Mouse (Mus musculus) frontal cortex, postnatal 14 days (tissue): ENCODE data around the gene Gli1.

Experiments used
- DNase-seq, 2 experiments: peaks; one replicate each; pipeline ENCODE4 v3.0.0; 2022; ENCODE audit warnings: low spot score in 2 of 2

The Gli1 gene

DNA sequence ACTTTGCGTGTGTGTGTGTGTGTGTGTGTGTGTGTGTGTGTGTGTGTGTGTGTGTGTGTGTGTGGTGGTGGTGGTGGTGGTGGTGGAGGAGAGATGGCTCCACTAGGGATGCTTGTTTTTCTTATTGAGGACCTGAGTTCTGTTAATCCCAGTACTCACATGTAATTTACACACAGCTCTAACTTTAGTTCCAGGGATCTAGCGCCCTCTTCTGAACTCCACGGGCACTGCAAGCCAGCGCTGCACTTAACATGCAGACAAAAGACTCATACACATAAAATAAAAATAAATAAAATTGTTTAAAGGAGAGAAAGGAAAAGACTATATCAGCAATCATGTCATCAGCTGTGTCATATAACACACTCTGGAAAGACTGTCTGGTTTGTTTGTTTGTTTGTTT lies 7.2 kb upstream of the Gli1 start:
- DNase-seq = no peak

DNA sequence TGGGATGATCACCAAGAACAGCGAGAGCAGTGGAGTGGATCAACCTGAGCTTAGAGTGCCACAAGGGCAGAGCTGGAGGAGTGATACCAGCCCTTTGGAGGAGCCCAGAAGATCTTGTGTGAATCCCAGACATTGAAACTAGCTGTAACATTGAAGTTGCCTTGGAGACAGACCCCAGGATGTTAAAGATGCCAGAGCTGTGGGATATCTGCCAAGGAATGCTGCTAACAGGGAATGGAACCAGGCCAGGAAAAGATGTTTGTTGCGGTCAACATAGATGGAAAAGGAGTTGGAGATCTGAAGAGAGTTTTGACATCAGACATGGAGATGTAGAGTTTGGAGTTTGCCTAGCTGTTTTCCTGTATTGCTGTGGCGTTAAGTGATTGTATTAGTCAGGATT lies 4.4 kb upstream of the Gli1 start:
- no peak for DNase-seq

GRCm38 (mm10) chr10:127343029-127343428 lies 1.3 kb upstream of the Gli1 start:
- DNase-seq = no peak

DNA sequence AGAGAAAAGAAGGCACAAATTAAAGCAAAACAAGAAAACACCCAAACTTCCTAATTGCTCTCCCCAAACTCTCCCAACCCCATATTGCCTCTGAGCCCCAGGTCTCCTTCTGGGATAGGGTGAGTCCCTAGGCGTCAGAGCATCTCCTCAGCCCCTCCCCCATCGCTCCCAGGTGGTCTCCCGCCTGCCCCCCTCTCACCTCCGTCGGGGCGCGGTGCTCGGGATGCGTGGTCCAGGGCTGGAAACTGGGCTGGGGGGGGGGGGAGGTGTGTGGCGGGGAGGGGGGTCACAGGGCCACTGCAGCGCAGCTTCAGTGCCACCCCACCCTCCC lies 449 bp downstream of the Gli1 start:
- DNase-seq = no peak

DNA sequence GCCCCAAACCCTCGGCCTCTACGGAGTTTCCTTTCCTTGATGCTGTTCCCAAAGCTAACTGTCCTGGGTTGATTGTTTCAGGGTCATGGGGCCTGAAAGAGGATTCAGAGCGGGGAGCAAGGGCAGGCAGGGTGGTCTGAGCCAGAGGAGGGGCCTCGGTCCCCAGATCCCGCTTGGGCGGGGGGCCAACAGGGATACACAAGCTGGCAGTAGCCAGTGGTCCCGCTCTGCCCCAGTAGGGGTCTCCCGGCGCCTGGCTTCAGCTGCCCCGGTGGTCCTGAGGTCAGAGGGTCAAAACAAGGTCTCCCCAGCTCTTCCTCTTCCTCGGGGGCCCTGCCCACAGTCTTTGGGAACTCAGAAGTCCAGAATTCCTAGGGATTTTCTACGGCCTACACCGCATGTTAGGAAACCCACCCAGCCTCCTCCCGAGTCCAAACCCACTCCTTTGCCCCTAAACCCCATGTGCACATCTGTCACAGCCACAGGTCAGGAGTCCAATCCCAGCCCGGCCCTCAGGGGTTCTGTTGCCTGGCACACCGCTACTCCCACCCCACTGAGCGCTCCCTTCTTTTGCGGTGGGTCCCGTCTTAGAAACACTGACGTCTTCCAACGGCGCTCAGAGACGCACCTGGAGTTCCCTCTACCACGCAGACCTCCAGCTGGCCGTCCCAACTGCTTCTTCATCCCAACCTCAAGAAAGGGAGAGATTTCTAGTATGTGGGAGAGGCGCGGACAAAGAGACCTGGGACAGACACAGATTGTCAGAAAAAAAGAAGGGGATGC lies 1.0 kb downstream of the Gli1 start:
- DNase-seq = no peak

- DNase-seq = no peak
These were observed 1.8 kb downstream of the Gli1 start for GRCm38 (mm10) chr10:127339683-127340576.

DNA sequence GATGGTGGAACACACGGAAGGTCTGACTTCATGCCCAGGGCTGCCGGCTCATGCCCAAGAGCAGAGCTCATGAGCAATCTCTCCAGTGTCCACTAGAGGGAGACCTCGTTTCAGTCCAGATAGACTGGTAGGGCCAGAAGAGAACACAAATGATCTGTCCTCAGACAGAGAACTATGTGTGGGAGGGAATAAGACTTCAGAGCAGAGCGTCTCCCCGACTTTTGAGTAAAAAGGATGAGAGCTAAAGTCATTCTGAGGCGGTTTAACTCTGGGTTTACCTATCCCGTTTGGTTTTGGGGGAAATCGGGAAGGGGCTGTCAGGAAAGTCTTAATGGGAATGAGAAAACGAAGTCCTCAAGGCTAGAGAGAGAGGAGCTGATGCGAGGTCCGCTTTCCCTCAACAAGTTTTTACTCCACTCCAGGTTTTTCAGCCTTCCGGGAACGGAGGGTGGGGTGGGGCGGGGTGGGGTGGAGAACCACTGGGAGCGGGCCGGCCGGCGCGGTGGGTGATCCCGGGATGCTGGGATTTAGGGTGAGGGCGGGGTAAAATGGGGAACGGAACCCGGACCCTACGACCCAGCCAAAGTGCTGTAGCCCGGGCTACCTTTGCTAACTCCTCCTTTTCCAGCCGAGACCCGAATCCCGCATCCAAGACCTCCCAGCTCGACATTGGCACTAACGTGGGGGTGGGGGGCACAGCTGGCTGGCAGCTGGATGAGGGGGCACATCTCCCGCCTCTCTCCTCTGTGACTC lies 2.7 kb downstream of the Gli1 start:
- peak; percentile 66 to 87 for DNase-seq

GRCm38 (mm10) chr10:127337536-127338099 lies 4.2 kb downstream of the Gli1 start:
- DNase-seq = no peak

DNA sequence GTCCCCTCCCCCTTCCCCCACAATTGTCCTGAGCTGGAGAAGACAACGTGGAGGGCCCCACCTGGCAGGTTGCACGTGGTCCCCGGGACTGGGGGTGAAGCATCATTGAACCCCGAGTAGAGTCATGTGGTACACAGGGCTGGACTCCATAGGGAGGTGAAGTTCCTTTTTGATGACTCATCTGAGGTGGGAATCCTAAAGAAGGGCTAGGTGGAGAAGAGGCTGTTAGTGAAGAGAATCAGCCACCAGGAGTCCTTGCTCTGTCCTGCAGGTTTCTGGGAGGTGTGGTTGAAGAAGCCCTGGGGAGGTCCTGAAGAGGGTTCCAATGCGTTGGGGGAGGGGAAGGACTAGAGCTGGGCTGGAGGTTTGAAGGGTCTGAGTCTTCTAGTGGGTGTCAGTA lies 4.8 kb downstream of the Gli1 start:
- DNase-seq = no peak

- DNase-seq = no peak
These were observed 6.5 kb downstream of the Gli1 start for GRCm38 (mm10) chr10:127335271-127335670.

GRCm38 (mm10) chr10:127333152-127333551 lies 8.6 kb downstream of the Gli1 start:
- DNase-seq = no peak

DNA sequence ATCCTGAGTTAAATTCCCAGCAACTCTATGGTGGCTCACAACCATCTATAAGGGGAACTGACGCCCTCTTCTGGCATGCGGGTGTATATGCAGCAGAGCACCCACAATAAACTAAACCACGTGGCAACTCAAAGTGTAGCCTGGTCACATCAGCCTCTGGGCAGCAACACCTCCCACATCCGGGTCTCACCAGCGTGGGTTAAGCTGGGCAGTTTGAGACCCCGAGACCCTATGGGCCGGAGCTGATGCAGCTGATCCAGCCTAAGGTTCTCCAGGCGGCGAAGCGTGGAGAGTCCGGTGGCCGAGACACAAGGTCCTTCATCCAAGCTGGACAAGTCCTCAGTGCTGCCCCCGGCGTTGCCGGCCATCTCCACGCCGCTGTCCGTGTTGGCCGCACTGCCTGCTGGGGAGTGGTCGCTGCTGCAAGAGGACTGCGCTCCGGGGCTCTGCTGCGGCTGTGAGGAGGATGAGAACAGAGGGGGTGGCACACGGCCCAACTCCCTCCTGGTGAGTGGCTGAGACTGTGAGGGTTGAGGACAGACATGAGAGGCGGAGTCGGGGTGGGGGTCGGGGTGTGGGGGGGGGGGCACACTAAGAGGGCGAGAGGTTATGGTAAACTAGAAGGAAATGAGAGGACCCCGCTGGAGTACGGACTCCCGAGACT lies 9.4 kb downstream of the Gli1 start:
- no peak for DNase-seq

GRCm38 (mm10) chr10:127330212-127330611 lies 11.6 kb downstream of the Gli1 start:
- DNase-seq = no peak

DNA sequence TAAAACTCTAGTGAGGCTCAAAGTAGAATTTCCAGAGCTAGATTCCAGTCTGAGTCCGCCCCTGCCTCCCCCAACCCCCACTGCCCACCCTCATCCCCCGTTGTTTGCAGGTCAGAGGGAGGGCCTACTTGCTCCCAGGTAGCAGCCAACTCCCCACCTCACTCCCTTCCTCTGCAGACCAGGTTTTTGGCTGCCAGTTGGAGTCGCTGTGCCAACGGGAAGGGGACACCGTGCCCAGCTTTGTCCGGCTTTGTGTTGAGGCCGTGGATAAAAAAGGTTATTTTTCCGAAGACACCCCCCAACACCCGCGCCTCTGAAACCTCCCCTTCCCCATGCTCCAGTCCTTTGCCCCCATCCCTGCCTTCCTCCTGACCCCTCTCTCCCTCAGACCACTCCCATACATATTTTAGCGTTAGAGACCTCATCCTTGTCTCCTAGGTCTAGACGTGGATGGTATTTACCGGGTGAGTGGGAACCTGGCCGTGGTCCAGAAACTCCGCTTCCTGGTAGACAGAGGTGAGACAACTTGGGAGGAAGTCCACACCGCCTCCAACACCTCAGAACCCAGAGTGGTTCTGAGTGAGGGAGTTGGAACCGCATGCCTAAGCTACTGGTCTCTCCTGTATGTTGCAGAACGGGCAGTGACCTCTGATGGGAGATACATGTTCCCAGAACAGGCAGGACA lies 14.2 kb downstream of the Gli1 start:
- DNase-seq = no peak

- no peak for DNase-seq
These were observed 14.9 kb downstream of the Gli1 start for GRCm38 (mm10) chr10:127326828-127327227.

- DNase-seq = no peak
These were observed 15.6 kb downstream of the Gli1 start for GRCm38 (mm10) chr10:127326017-127326801.

- no peak for DNase-seq
These were observed 16.2 kb downstream of the Gli1 start for GRCm38 (mm10) chr10:127325454-127326016.

DNA sequence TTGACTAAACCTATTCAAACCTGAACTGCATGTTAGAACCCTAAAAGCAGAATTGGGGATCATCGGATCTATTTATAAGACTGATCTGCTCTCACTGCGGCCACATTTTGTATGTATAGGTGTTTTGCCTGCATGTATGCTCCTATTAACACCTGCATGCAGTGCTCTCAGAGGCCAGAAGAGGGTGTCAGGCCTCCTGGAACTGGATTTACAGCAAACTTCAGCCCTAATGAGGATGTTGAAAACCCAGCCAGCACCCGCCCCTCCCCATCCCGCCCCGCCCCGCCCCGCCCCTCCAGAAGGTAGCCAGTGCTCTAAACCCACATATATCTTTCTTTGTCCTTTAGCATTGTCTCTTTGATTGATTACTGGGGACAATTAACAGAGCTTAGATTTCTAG lies 17.3 kb downstream of the Gli1 start:
- no peak for DNase-seq

DNA sequence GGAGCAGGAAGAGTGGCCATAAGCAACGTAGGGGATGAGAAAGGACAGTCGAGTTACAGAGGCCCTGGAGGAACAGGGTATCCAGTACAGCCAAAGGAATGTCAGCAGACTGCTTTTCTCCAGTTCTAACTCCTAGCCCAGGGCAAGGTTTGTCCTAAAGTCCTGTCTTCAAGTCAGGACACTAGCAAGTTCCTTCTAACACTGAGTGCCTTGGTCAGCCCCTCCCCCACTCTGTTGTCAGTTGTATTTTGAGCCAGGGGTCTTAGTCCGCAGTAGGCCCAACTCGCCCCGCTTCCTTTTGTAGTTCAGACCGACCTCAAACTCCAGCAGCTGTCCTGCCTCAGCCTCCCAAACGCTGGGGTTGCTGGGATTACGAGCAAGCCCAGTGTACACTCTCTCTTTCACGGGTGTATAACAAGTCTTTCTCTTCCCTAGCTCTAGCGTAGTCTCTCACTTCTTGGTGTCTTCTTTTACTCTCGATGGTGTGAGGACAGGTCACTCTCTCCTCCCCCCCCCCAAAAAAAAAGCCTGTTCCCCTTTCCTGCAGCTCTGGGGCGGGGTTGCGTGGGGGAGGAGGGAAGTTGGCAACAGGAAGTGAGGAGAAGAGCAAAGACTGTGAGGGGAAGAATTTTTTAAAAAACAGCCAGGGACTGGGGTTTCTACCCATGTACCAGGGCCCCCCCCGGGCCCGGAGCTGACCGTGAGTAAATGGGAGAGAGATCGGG lies 18.5 kb downstream of the Gli1 start:
- DNase-seq = no peak
